Mouse (Mus musculus): ENCODE data around the gene Selenov.

Selenov gene

DNA sequence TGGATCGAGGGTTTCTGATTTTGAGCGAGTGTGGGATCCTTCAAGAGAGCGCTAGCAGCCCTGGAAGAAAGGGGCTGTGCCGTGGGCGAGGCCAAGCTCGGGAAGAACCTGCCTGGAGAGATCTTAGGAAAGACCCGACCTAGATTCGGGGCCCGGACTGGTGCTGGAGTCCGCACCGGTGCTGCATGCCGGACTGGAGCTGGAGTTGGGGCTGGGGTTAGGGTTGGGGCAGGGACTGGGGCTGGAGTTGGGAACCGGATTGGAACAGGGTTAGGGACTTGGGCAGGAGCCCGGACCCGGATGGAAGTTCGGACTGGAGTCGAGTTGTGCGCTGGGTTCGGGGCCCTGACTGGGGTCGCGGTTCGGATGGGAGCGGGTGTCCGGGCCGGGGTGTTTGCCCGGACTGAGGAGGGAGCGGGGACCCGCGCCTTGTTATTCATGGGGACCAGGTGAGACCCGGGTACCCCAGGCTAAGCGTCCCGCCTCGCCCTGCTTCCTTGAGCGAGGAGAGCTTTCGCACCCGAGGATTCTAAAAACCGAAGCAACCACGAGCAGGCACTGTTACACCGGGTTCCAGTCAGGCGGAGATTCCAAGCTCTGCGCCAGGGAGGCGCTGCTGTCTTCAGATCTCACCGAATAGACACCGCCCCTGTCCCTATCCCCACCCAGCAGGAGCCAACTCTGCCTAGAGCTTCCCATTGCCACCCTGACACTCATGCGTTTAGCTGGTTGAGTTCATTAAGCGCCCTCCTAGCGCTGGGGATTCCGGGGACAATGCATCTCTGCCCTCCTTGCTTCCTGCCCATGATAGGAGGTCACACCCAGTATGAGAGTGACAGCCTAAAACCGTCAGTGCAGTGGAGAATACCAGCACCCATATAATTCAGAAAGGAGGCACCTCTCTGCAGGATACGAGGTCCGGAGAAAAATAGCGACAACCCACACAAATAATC lies at the start of gene Selenov:
Gene Selenov (minus strand): TSS at position 549 of the 953 bp plus-strand sequence.
- CTCF ChIA-PET = interaction anchor here (0.5 to 0.6 kb wide), 2 partner anchors 671 to 784 kb away, joined by 5 to 7 read pairs; partner anchors contain the start of gene Actn4

- CTCF ChIA-PET = interaction anchor here (0.7 kb wide), 1 partner anchor 984 kb away, joined by 5 read pairs; no protein-coding TSS in a partner anchor
These were observed 48.4 kb upstream of the Selenov start for GRCm38 (mm10) chr7:28339213-28339917.

- CTCF ChIA-PET = interaction anchor here (0.7 kb wide), 1 partner anchor 985 kb away, joined by 5 read pairs; no protein-coding TSS in a partner anchor
These were observed 47.4 kb upstream of the Selenov start, which contains the start of gene Supt5 for GRCm38 (mm10) chr7:28338108-28338998. Gene Supt5 (minus strand): TSS chr7:28338746.

GRCm38 (mm10) chr7:28335471-28335870 lies 44.5 kb upstream of the Selenov start:
- CTCF ChIA-PET = no interaction called here

GRCm38 (mm10) chr7:28334534-28334933 lies 43.5 kb upstream of the Selenov start:
- CTCF ChIA-PET = no interaction called here

- CTCF ChIA-PET = interaction anchor here (1.0 kb wide), 1 partner anchor 201 kb away, joined by 3 read pairs; no protein-coding TSS in a partner anchor
These were observed 37.3 kb upstream of the Selenov start for GRCm38 (mm10) chr7:28328260-28328659.

GRCm38 (mm10) chr7:28326457-28326856 lies 35.5 kb upstream of the Selenov start:
- CTCF ChIA-PET = interaction anchor here (1.2 kb wide), 1 partner anchor 18 kb away, joined by 4 read pairs; no protein-coding TSS in a partner anchor

- CTCF ChIA-PET = no interaction called here
These were observed 34.3 kb upstream of the Selenov start for GRCm38 (mm10) chr7:28325293-28325692.

GRCm38 (mm10) chr7:28321974-28322720 lies 31.2 kb upstream of the Selenov start:
- CTCF ChIA-PET = interaction anchor here (0.6 kb wide), 1 partner anchor 8 kb away, joined by 3 read pairs; no protein-coding TSS in a partner anchor

DNA sequence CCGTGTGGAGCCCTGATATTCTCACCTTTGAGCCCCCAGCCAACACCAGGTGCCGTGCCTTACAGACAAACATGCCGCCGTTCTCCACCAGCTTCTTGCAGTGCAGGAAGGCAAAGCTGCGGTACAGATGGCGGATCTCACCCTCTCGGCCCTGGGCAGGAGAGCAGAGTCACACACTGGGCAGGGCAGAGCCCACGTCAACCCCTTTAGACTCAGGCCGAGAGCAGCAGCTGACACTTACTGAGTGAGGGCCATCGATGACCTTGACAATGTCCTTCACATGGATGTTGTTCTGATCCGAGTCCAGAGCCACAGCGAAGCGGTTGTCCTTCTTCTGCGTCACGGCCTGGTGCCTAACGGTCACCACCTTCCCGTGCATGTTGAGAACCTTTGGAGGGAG lies 27.7 kb upstream of the Selenov start:
- CTCF ChIA-PET = no interaction called here

DNA sequence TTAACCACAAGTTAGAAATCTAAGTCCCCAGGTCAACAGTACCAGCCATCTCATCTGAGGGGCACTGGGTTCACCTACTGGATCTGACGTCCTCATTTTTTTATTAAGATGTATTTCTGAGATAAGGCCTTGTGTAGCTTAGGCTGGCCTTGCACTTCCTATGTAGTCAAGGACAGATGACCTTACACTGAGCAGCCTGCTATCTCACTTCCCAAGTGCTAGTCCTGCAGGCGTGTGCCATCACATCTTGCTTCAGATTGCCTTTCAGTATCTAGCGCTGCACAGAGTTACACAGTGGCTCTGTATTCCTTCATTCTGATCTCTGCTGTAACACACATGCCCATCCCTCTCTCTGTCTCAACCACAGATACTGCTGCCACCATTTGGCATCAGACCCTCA lies 27.1 kb upstream of the Selenov start:
- CTCF ChIA-PET = no interaction called here

GRCm38 (mm10) chr7:28311926-28312543 lies 21.0 kb upstream of the Selenov start, which contains the start of gene Timm50:
Gene Timm50 (minus strand): TSS chr7:28312072.
- CTCF ChIA-PET = no interaction called here

- CTCF ChIA-PET = no interaction called here
These were observed 20.4 kb upstream of the Selenov start for GRCm38 (mm10) chr7:28311151-28311925.

DNA sequence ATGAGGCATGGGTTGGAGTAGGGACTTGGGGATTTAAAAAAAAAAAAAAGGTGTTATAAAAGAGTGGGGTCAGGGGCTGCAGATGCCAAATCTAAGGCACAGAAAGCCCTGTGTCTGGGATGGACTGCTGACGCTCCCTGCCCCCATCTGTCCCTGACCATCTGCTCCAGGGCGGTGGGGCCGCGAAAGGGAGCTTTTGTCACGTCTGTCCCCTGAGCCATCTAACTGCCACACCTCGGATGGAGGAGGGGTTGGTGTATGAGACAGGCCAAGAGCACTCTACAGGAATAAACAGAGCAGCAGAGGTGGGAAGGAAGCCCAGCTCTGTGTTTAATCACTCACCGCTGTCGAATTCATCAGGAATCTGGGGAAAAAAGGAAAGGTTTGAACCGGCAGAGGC lies 18.8 kb upstream of the Selenov start:
- CTCF ChIA-PET = no interaction called here

- CTCF ChIA-PET = interaction anchor here (0.5 kb wide), 1 partner anchor 129 kb away, joined by 3 read pairs; no protein-coding TSS in a partner anchor
These were observed 15.2 kb upstream of the Selenov start for GRCm38 (mm10) chr7:28306216-28306615.

- CTCF ChIA-PET = no interaction called here
These were observed 14.7 kb upstream of the Selenov start for GRCm38 (mm10) chr7:28305641-28306040.

DNA sequence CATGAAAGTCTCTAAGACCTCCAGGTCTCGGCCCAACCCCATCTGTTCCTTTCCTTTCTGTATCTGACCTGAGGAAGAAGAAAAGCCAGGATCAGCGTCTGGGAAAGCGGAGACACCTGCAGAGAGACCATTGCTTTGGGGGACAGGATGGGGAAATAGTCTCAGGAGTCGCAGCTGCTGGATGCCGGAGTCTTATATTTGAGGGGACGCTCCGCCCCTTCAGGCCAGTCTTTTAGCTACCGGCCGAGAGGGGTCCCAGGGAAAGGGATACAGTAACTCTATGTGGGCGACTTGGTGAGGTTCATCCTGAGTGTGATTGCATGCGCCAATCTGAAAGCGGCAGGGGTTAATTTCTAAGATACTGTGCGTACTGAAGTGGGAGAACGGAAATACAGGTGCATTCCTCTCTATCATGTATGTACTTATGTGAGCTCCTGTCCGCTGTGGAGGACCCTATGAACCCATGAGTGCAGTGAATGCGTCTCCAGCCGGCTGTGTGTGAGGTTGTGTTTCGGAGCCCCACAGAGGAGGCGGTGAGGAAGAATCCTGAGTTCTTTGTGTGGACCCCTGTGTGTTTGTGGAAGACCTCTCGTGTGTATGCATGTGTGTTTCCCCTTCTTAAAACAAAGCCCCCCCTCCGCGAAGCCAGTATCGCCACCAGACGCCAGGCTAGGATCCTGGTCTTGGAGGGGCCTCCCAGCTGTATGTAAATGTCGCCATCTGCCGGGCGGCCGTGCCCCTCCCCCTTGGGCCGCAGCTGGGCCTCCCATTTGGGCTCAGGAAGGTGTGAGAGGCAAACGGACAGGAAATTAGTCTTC lies 10.8 kb upstream of the Selenov start, which contains the start of gene Dll3:
Gene Dll3 (minus strand): TSS at position 623 of the 818 bp plus-strand sequence.
- CTCF ChIA-PET = interaction anchor here (0.7 kb wide), 1 partner anchor 103 kb away, joined by 3 read pairs; no protein-coding TSS in a partner anchor
